Mouse (Mus musculus) Patski (cell line): ENCODE data around the gene Eps8l3. TPM values are rescaled to one million over a fixed set of nuclear protein-coding genes. Genes with fewer than 3 reads are reported as not detected.

Experiments
- ATAC-seq: fragments of 100-300 bp; one replicate; pipeline ENCODE4 v1.8.0; 2021
- CTCF ChIA-PET: fragments of 350-600 bp; sonication (Branson Sonifier 250); formaldehyde crosslinking; loops from one replicate; lab custom pipeline; 2022; ENCODE audit warnings: inconsistent platforms; lab: Charles Lee
- POLR2A ChIA-PET: fragments of 350-600 bp; sonication (Branson Sonifier 250); formaldehyde crosslinking; loops from one replicate; lab custom pipeline; 2022; ENCODE audit warnings: antibody characterized with exemption, inconsistent platforms; lab: Charles Lee
- DNase-seq: peaks from one replicate; pipeline ENCODE4 v3.0.0-alpha.2; 2011; ENCODE audit warnings: low read depth, low spot score
- H3K27me3 ChIP-seq: fragments of 371-371 bp; one replicate; pipeline ENCODE4 v1.5.1; 2021
- CTCF ChIP-seq: fragments of 100-300 bp; IDR thresholded peaks from one replicate; pipeline ENCODE4 v1.5.1; 2021
- in situ Hi-C: fragments of 300-500 bp; cut with MboI; formaldehyde crosslinking; loops from 3 replicates; pipeline ENCODE4 v1.11.1; 2018; ENCODE audit warnings: low pct_unique_long_range_greater_than_20kb, mixed read lengths
- polyA plus RNA-seq: library from polyadenylated mRNA; unstranded; gene quantifications from one replicate; pipeline ENCODE4 v1.2.3, GENCODE M21; 2021

The Eps8l3 gene
- polyA plus RNA-seq, 1 experiment from 2014 or later = not detected

DNA sequence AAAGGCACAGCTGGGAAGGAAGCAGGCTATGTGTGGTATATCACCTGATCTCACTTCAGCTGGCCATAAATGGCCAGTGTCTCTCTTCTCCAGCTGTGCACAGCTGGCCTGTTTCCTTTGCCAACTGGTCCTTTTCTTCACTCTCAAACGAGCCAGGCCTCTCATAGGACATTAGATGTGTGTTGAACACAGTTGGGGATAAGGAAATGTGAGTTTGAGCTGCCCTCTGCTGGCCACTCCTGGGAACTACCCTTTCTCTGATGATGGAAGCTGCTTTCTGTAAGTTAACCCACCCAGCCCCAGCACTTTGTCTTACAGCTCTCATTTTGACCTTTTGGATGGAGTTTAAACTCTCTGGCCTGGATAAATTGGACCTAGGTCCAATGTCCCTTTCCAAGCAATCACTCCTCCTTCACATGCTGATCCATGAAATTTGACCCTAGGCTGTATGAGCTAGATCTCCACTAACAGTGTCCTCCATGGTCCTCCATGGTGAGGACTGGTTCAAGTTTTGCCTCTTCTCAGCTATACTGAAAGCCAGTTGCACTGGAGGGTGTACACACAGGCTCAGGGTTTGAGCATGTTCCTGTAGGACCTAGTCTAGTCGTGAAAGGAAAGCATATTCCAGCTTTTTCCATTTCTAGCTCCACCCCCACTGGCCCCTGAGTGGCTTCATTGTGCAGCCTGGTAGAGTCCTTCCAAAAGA, 13.0 kb upstream of the Eps8l3 start:
- peak; percentile 94 for TF ChIP-seq CTCF
- CTCF ChIA-PET = interaction anchor here (0.6 to 9.7 kb wide), 47 partner anchors 9 to 305 kb away, joined by 3 to 215 read pairs (median 4); partner anchors contain the start of genes Ahcyl1 and Csf1
- in situ Hi-C loops = loop anchor here (5.0 kb wide), 4 partner anchors 67 to 297 kb away; partner anchors contain the start of gene Ahcyl1
- ATAC-seq (peak; percentile 56), DNase-seq (peak; percentile 74)
- no peaks in the 10 kb centered on the region for H3K27me3 ChIP-seq
- POLR2A ChIA-PET = interaction anchor here (1.1 to 4.8 kb wide), 5 partner anchors 105 to 166 kb away, joined by 3 to 32 read pairs (median 7); partner anchors contain the start of gene Ahcyl1

- CTCF ChIA-PET = interaction anchor here (1.4 to 9.7 kb wide), 14 partner anchors 13 to 306 kb away, joined by 4 to 215 read pairs (median 15); partner anchors contain the start of genes Ahcyl1 and Eps8l3
- ATAC-seq (no peak), DNase-seq (no peak)
- in situ Hi-C loops = loop anchor here (5.0 kb wide), 2 partner anchors 52 to 282 kb away; partner anchors contain the start of gene Gnai3
- TF ChIP-seq CTCF = no peak
- no peaks in the 10 kb centered on the region for H3K27me3 ChIP-seq
- POLR2A ChIA-PET = interaction anchor here (0.8 to 4.8 kb wide), 3 partner anchors 106 to 168 kb away, joined by 6 to 32 read pairs (median 7); partner anchors contain the start of gene Ahcyl1
These were observed 11.5 kb upstream of the Eps8l3 start for GRCm38 (mm10) chr3:107865364-107866091.

- H3K27me3 ChIP-seq = no peaks in the 10 kb centered on the region
- DNase-seq (peak; percentile 68), ATAC-seq (peak; percentile 48)
- no peak for TF ChIP-seq CTCF
- in situ Hi-C loops = loop anchor here (5.0 kb wide), 2 partner anchors 50 to 280 kb away; partner anchors contain the start of gene Gnai3
- CTCF ChIA-PET = interaction anchor here (0.7 to 9.7 kb wide), 54 partner anchors 8 to 312 kb away, joined by 3 to 215 read pairs (median 4); partner anchors contain the start of genes Ahcyl1, Eps8l3, Gstm1 and Gstm5
- POLR2A ChIA-PET = interaction anchor here (0.6 to 1.8 kb wide), 5 partner anchors 48 to 216 kb away, joined by 3 to 6 read pairs (median 3); partner anchors contain the start of gene Gstm1
These were observed 9.9 kb upstream of the Eps8l3 start for GRCm38 (mm10) chr3:107867086-107867485.

DNA sequence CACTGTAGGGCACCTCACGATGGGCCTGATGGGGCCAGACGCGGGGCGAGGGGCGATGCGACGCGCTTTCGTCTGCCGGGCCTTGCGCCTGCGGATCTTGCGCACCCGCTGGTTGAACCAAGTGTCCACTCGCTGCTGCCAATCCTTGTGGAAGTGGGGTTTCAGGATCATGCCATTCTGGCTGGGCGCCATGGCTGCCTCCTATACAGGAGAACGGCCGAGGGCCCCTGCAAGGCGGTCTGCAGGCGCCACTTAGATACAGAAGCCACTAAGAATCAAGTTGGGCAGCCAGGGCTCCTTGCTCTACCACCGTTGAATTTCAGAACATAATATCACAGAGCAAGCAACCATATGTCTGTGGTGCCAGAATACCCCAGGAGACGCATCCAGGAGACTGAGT, 8.6 kb upstream of the Eps8l3 start:
- TF ChIP-seq CTCF = no peak
- in situ Hi-C loops = loop anchor here (5.0 kb wide), 2 partner anchors 49 to 279 kb away; partner anchors contain the start of gene Gnai3
- CTCF ChIA-PET = interaction anchor here (1.0 to 9.7 kb wide), 11 partner anchors 10 to 278 kb away, joined by 3 to 215 read pairs (median 7); partner anchors contain the start of genes Ahcyl1 and Eps8l3
- no peak for ATAC-seq
- POLR2A ChIA-PET = interaction anchor here (0.7 kb wide), 1 partner anchor 93 kb away, joined by 5 read pairs; no protein-coding TSS in a partner anchor
- DNase-seq = no peak
- H3K27me3 ChIP-seq = no peaks in the 10 kb centered on the region

DNA sequence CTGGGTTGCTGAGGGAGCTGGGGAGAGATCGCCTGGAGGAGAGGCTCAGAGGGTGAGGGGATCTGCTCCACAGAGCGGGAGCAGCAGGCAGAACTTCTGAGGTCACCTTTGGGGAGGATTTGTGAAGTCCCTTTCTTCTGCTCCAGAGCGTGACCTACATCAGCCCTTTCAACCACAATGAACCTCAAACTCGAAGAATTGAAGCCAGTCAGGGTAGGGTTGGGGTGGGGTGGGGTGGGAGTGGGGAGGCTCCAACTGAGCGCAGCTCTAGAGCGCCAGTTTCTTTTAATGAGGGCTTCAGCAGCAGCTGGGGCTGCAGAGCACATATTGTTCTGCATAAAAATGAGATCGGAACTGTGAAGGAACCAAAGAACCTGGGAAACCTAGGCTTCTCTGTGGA, 7.9 kb upstream of the Eps8l3 start:
- POLR2A ChIA-PET = no interaction called here
- peak; percentile 28 for ATAC-seq
- in situ Hi-C loops = loop anchor here (5.0 kb wide), 2 partner anchors 48 to 278 kb away; partner anchors contain the start of gene Gnai3
- no peaks in the 10 kb centered on the region for H3K27me3 ChIP-seq
- CTCF ChIA-PET = interaction anchor here (1.0 to 9.7 kb wide), 9 partner anchors 17 to 279 kb away, joined by 3 to 215 read pairs (median 6); partner anchors contain the start of gene Ahcyl1
- peak; percentile 67 for DNase-seq
- TF ChIP-seq CTCF = no peak

DNA sequence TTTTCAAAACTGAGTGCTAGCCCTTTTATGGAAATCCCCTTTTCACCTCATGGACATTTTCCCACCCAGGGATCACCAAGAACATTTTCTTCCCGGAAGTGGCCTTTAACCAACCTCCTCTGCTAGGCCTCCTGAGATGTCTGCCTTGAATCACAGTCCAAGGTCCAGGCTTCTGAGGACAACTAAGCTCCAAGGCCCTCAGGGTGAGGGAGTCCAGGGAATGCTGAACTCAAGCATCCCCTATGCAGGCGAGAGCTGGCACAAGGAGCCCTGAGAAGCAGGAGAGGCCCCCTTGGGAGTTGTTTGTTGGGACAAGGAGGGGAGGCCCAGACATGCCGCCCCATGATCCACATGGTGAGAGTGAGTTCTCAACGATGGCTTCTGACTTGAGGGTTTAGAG, 7.1 kb upstream of the Eps8l3 start:
- no peak for TF ChIP-seq CTCF
- no peaks in the 10 kb centered on the region for H3K27me3 ChIP-seq
- ATAC-seq (no peak), DNase-seq (no peak)
- in situ Hi-C loops = loop anchor here (5.0 kb wide), 3 partner anchors 47 to 277 kb away; partner anchors contain the start of gene Gnai3
- ChIA-PET CTCF (interaction anchor here (2.1 to 9.2 kb wide), 3 partner anchors 46 to 279 kb away, joined by 6 to 108 read pairs (median 27); no protein-coding TSS in a partner anchor), POLR2A (interaction anchor here (0.6 to 0.7 kb wide), 2 partner anchors 49 to 289 kb away, joined by 3 read pairs; no protein-coding TSS in a partner anchor)

DNA sequence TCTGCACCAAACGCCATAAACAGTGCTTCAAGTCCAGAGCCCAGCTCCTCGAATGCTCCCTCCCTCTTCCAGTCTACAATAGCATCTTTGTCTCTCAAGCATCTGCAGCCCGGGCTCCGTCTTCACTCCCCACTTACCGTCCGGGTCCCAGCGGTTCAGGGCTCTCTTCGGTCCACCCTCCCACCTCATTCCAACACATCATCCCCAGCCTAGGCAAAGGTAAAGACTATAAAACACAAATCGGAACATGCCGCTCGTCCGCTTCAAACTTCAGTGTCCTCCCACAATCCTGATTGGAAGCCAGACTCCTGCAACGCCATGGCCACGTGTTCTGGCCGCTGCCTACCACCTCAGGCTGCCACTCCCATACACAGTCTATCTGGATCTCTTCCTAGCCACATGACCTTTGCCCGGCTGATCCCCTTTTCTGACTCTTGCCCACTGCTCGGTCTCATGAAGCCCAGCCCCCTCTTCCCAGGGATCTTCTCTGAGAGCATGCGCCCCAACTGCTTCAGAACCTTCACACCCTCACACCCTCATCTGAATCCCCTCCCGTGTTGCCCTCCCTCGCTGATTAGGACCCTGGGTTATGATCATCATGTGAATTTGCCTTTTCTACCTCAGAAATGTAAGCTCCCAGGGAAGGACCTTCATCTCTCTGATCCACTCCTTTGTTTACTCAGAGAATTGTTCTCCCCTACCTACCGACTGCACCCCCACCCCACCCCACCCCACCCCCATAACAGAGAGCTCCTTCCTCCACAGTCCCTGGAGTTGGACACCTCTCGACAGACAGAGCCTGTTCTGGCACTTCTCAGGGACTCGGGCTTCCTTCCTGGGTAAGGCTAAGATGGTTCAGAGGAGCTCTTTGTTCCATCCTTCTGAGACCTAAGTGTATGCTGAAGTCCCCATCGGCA, 3.4 kb upstream of the Eps8l3 start:
- ATAC-seq (no peak), DNase-seq (no peak)
- ChIA-PET CTCF (no interaction called here), POLR2A (interaction anchor here (0.7 to 1.3 kb wide), 2 partner anchors 31 to 57 kb away, joined by 3 to 4 read pairs; no protein-coding TSS in a partner anchor)
- in situ Hi-C loops = loop anchor here (5.0 kb wide), 1 partner anchor 189 kb away; no protein-coding TSS in a partner anchor
- TF ChIP-seq CTCF = no peak
- H3K27me3 ChIP-seq = no peaks in the 10 kb centered on the region

DNA sequence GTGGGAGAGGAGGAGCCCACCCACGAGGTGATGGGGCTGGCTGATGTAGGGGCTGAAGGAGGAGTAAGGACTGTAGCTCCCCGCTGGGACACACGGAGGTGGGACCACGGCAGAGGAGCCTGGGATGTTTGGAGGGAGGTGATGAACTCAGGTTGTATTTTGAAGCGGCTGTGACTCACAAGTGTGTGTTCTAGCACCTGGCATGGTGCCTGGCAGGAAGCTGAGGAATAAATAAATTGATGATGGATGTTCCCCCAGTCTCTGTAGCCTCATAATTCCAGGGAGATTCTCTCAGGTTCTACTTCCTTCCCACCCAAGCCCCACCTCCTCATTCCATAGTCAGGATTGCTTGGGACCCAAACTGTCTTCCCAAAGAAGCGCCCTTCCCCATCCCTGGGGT, 1.8 kb upstream of the Eps8l3 start:
- DNase-seq = no peak
- ATAC-seq = no peak
- in situ Hi-C loops = no loop called here

More for the DNA sequence above, 1.8 kb upstream of the Eps8l3 start:
- ChIA-PET POLR2A (interaction anchor here (0.6 kb wide), 1 partner anchor 21 kb away, joined by 3 read pairs; no protein-coding TSS in a partner anchor), CTCF (interaction anchor here (1.0 to 1.3 kb wide), 3 partner anchors 8 to 186 kb away, joined by 3 read pairs; no protein-coding TSS in a partner anchor)
- no peaks in the 10 kb centered on the region for H3K27me3 ChIP-seq
- TF ChIP-seq CTCF = no peak
